Comparison of ENCODE assay signal across 8 mouse cellular contexts in the genomic region with DNA sequence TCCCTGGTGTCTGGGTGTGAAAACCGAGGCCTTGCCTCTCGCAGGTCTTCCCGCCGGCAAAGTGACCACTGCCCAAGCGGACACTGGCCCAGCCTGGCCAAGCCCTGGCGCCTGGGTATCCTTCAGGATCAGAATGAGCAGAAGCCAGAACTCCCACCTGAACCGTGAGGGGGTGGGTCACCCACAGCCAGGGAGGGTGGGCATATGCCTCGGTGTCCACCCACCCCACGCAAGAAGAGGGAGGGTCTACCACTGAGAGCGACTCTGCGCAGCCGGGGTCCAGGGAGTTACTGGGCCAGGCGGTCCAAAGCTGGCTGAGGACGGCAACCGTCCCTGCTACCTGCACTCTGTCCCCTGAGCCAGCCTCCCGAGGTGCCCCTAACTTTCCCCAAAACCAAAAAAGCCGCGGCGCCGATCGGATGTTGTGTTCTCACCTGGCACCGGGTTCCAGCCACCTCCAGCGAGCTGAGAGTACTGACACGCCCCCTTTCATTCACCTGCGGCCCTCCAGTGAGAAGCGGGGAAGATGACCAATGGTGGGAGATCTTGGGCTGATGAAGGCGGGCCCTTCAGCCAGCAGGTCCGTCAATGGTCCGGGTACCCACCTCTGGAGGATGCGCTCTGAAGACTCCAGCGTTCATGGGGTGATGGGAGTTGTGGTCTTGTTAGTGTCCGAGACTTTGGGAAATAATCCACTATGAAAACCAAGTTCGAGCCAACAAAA. TPM values are rescaled to one million over a fixed set of nuclear protein-coding genes. Genes with fewer than 3 reads are reported as not detected.
DNase-seq lines count a peak whose midpoint lies in the region; ATAC-seq and TF ChIP-seq lines count a peak whose summit lies in the region.

TSS of gene Zbtb8b (minus strand) at position 514 of the 724 bp plus-strand sequence.

- peak; percentile 85 for ATAC-seq in embryonic facial prominence, embryonic 11.5 days (replicated peaks; ENCODE audit: insufficient number of reproducible peaks, low FRiP score, low TSS enrichment, low read depth)
- ATAC-seq in hindbrain, embryonic 13.5 days (ENCODE audit: low FRiP score), result peak; percentile 99

- H3K27me3 ChIP-seq in embryonic facial prominence, embryonic 11.5 days (ENCODE audit: control insufficient read depth, insufficient read depth, low read length), result peaks cover 22% of the 10 kb centered on the region
- peaks cover 48% of the 10 kb centered on the region for H3K27me3 ChIP-seq in hindbrain, embryonic 13.5 days

- no peaks in the 10 kb centered on the region for H3K9me3 ChIP-seq in embryonic facial prominence, embryonic 11.5 days (replicated peaks; ENCODE audit: control insufficient read depth, low read length)
- no peaks in the 10 kb centered on the region for H3K9me3 ChIP-seq in hindbrain, embryonic 13.5 days

- no peaks in the 10 kb centered on the region for H3K36me3 ChIP-seq in embryonic facial prominence, embryonic 11.5 days (replicated peaks; ENCODE audit: control insufficient read depth, insufficient read depth, low read depth, low read length)
- no peaks in the 10 kb centered on the region for H3K36me3 ChIP-seq in hindbrain, embryonic 13.5 days

- no peak for TF ChIP-seq CTCF in lung, adult 2 months (IDR thresholded peaks at IDR 0.05; ENCODE audit: insufficient read depth, low read length)

- H3K9ac ChIP-seq in embryonic facial prominence, embryonic 11.5 days (replicated peaks; ENCODE audit: low read length), result peak within 1 kb of the TSS; percentile 37
- peak within 1 kb of the TSS; percentile 78 for H3K9ac ChIP-seq in hindbrain, embryonic 13.5 days

- H3K4me1 ChIP-seq in embryonic facial prominence, embryonic 11.5 days (ENCODE audit: control insufficient read depth, insufficient read depth, low read length), result no peaks in the 10 kb centered on the region
- H3K4me1 ChIP-seq in hindbrain, embryonic 13.5 days (replicated peaks), result peaks cover 13% of the 10 kb centered on the region
- peaks cover 2% of the 10 kb centered on the region; the same call in 1 of the 2 replicates for H3K4me1 ChIP-seq in lung, adult 2 months (ENCODE audit: control insufficient read depth, insufficient read depth, low read length)

- H3K4me3 ChIP-seq in embryonic facial prominence, embryonic 11.5 days (ENCODE audit: low read depth, low read length), result peak within 1 kb of the TSS; percentile 41
- peak within 1 kb of the TSS; percentile 71 for H3K4me3 ChIP-seq in hindbrain, embryonic 13.5 days
- H3K4me3 ChIP-seq in lung, adult 2 months (replicated peaks; ENCODE audit: extremely low read depth, low read depth, low read length), result peak within 1 kb of the TSS; percentile 38

- DNase-seq in adrenal gland, postnatal 14 days, result peak; percentile 42
- DNase-seq in adrenal gland, postnatal 4 days (ENCODE audit: low spot score in 2 of 2), result no peak
- DNase-seq in embryonic facial prominence, embryonic 11.5 days (ENCODE audit: low spot score), result peak; percentile 75
- DNase-seq in layer of hippocampus, postnatal 10 days (ENCODE audit: low spot score in 2 of 2), result peak; percentile 74 to 81
- DNase-seq in lung, adult 2 months, result peak; percentile 63
- DNase-seq in retina, adult 2 months (ENCODE audit: low read depth, low spot score), result peak; percentile 53
- DNase-seq in spleen, postnatal 36 days (ENCODE audit: low spot score in 2 of 2), result no peak

- WGBS in embryonic facial prominence, embryonic 11.5 days, result 3% methylated on average over 33 of the region's 33 CpGs
- 2% methylated on average over 32 of the region's 33 CpGs for WGBS in hindbrain, embryonic 13.5 days
- 6% methylated on average over 33 of the region's 33 CpGs for WGBS in lung, adult 2 months

- H3K27ac ChIP-seq in embryonic facial prominence, embryonic 11.5 days (replicated peaks; ENCODE audit: low read depth, low read length), result no peak within 1 kb of the TSS
- no peak within 1 kb of the TSS for H3K27ac ChIP-seq in hindbrain, embryonic 13.5 days

- no peak for TF ChIP-seq POLR2A in lung, adult 2 months (IDR thresholded peaks at IDR 0.05; ENCODE audit: borderline replicate concordance, extremely low read depth, low read depth, low read length)

- peak within 1 kb of the TSS; percentile 50 for H3K4me2 ChIP-seq in embryonic facial prominence, embryonic 11.5 days (ENCODE audit: low read depth, low read length)
- peak within 1 kb of the TSS; percentile 78 for H3K4me2 ChIP-seq in hindbrain, embryonic 13.5 days

RNA-seq across cellular contexts. Expression of gene Zbtb8b, which starts in this region (rescaled TPM):
- total RNA-seq in adrenal gland, postnatal 14 days (2021), result 0.15 and 0.30 TPM in 2 replicates
- total RNA-seq in adrenal gland, postnatal 4 days (2021), result 1 to 10 TPM; 1.1 TPM
- polyA plus RNA-seq in embryonic facial prominence, embryonic 11.5 days (2014; fragmentation: Nextera tagmentation; extraction: Ambion mirVana), result 2.4 and 2.8 TPM in 2 replicates
- polyA plus RNA-seq in hindbrain, embryonic 13.5 days (2015; fragmentation: Nextera tagmentation; extraction: Ambion mirVana), result 13.6 and 13.9 TPM in 2 replicates
- total RNA-seq in layer of hippocampus, postnatal 10 days (2021), result 1 to 10 TPM; 4.4 to 5.1 TPM
- 0.12 and 0.14 TPM in 2 replicates for polyA plus RNA-seq in lung, adult 2 months (2012; rRNA removed)

Comparison
In these comparisons a context has a peak if more than half of its experiments do, and no peak if none do; other contexts are left out.
1. Peak in DNase-seq in adrenal gland, postnatal 14 days; RNA of the gene not detected or under 1 TPM.
2. Peak in DNase-seq and H3K4me3 ChIP-seq in lung, adult 2 months; RNA of the gene not detected or under 1 TPM.
3. DNase-seq: peak in embryonic facial prominence, embryonic 11.5 days (single experiment), layer of hippocampus, postnatal 10 days (2 of 2) and retina, adult 2 months (single experiment); none in adrenal gland, postnatal 4 days (0 of 2) and spleen, postnatal 36 days (0 of 2).
4. Peak in every context shown above with its lines, with median percentiles within 50 percentile points of each other: H3K4me3 ChIP-seq.